Mouse (Mus musculus): ENCODE results near the gene Sumf1. TPM values are rescaled to one million over a fixed set of nuclear protein-coding genes. Genes with fewer than 3 reads are reported as not detected.

Gene Sumf1
- total and polyA plus RNA-seq, 3 experiments = 11.0 to 23.1 (median 14.9) TPM

DNA sequence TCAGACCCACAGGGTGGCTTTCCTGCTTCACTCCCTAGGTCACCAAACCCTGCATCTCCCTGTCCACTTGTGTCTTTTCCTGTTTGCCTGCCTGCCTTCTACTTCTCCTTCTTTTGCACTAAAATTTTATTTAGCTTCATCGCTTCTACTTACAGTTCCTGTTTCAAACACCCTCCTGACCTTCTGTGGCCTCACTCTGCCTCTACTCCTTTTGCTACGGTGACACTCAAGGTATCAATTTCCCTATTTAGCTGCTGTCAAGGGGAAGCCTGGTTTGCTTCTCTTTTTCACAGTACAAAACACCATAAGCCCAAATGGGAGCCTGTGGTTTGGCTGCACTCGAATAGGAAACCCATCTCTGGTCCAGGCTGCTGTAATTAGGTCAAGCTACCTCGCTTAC lies 11.7 kb upstream of the Sumf1 start:
- in situ Hi-C loops (cut with MboI; ENCODE audit: low pct_ligation_motif_present, low pct_unique_long_range_greater_than_20kb, low sequenced_read_pairs) (no loop called here), dilution Hi-C loops (cut with MboI; ENCODE audit: extremely low pct_ligation_motif_present, extremely low pct_unique_long_range_greater_than_20kb, low sequenced_read_pairs) (no loop called here)
- H3K27me3 ChIP-seq (replicated peaks) = no peaks in the 10 kb centered on the region

DNA sequence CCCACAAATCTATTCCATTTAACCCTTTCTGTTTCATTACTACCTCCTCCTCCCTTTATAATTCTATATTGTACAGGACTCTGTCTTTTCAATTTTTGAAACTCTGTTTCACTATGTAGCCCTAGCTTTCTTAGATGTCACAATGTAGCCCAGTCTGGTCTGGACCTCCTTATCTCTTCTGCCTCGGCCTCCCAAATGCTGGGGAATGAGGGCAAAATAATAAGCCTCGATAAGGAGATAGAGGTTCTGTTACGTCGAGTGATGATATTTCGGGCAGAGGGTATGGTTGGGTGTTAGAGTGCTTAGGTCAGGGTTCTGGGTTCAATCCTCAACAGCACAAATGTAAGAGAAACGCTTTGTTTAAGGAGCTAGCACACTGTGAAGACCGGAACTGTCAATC lies 11.3 kb upstream of the Sumf1 start:
- H3K4me2 ChIP-seq (ENCODE audit: insufficient read depth, low read depth, poor library complexity, severe bottlenecking) = peak overlapping the region; percentile 96
- peak overlapping the region; percentile 77; the same call in 1 of the 2 replicates for H3K27ac ChIP-seq (ENCODE audit: insufficient read depth, low read depth)
- H3K9me3 ChIP-seq (replicated peaks; ENCODE audit: low read length) = peaks cover 2% of the 10 kb centered on the region
- H3K4me3 ChIP-seq (replicated peaks in 1 of 3; ENCODE audit: low read depth in 2 of 3, low read length in 2 of 3, poor library complexity in 1 of 3) = peak overlapping the region in 2 of 3 experiments; percentile 39 to 41
- in situ Hi-C loops (cut with MboI; ENCODE audit: low pct_ligation_motif_present, low pct_unique_long_range_greater_than_20kb, low sequenced_read_pairs) = no loop called here
- no peaks in the 10 kb centered on the region for H3K27me3 ChIP-seq (replicated peaks)
- no peaks in the 10 kb centered on the region for H3K36me3 ChIP-seq (replicated peaks in 1 of 2; ENCODE audit: control insufficient read depth in 1 of 2, insufficient read depth in 1 of 2, low read length in 1 of 2)
- dilution Hi-C loops (cut with MboI; ENCODE audit: extremely low pct_ligation_motif_present, extremely low pct_unique_long_range_greater_than_20kb, low sequenced_read_pairs) = no loop called here
- DNase-seq (ENCODE audit: extremely low read depth) = no peak
- H3K9ac ChIP-seq (ENCODE audit: insufficient read depth, low read depth) = peak overlapping the region; percentile 23; the same call in 1 of the 2 replicates
- peaks cover 15 to 38% of the 10 kb centered on the region in 2 experiments for H3K4me1 ChIP-seq (ENCODE audit: control insufficient read depth in 1 of 2, insufficient read depth in 2 of 2)
- TF ChIP-seq NRF1 (IDR thresholded peaks at IDR 0.05; ENCODE audit: low read depth, low read length) (no peak), TBP (conservative IDR thresholded peaks at IDR 0.05; ENCODE audit: low read depth, low read length) (no peak), JUN (IDR thresholded peaks at IDR 0.05; ENCODE audit: insufficient read depth, low read depth, low read length) (no peak), MAX (IDR thresholded peaks at IDR 0.05; ENCODE audit: low read length) (no peak), UBTF (IDR thresholded peaks at IDR 0.05; ENCODE audit: low read depth, low read length) (no peak), E2F4 (IDR thresholded peaks at IDR 0.05; ENCODE audit: insufficient replicate concordance, low read depth, low read length) (no peak), PAX5 (IDR thresholded peaks at IDR 0.05; ENCODE audit: low read length) (no peak), CTCF (conservative IDR thresholded peaks at IDR 0.05 in 1 of 2, IDR thresholded peaks at IDR 0.05 in 1 of 2; ENCODE audit: low read depth in 2 of 2, low read length in 2 of 2) (no peak), POLR2AphosphoS2 (IDR thresholded peaks at IDR 0.05; ENCODE audit: low read depth, low read length) (no peak), NELFE (IDR thresholded peaks at IDR 0.05; ENCODE audit: low read depth, low read length) (no peak), ZNF384 (IDR thresholded peaks at IDR 0.05; ENCODE audit: low read depth, low read length) (no peak), KAT2A (IDR thresholded peaks at IDR 0.05; ENCODE audit: insufficient replicate concordance, low read length) (no peak), EP300 (IDR thresholded peaks at IDR 0.05; ENCODE audit: low read length) (no peak), SIN3A (IDR thresholded peaks at IDR 0.05; ENCODE audit: low read length) (no peak), BHLHE40 (IDR thresholded peaks at IDR 0.05; ENCODE audit: low read depth, low read length) (no peak)
- H3K79me2 ChIP-seq (replicated peaks; ENCODE audit: control insufficient read depth, extremely low read depth, insufficient read depth, poor library complexity, severe bottlenecking) = no peaks in the 10 kb centered on the region

More for the DNA sequence above, 11.7 kb upstream of the Sumf1 start:
- TF ChIP-seq ETS1 (conservative IDR thresholded peaks at IDR 0.05; ENCODE audit: low read depth, low read length) (0 out of 2 replicates have a peak, but pooled peaks have one; percentile 23), JUND (conservative IDR thresholded peaks at IDR 0.05; ENCODE audit: low read depth, low read length) (no peak), MEF2A (IDR thresholded peaks at IDR 0.05; ENCODE audit: borderline replicate concordance, low read depth, low read length) (peak; percentile 81; the same call in 1 of the 2 replicates), ELF1 (IDR thresholded peaks at IDR 0.05; ENCODE audit: low read depth, low read length) (peak; percentile 52; the same call in 1 of the 2 replicates), RAD21 (IDR thresholded peaks at IDR 0.05; ENCODE audit: low read depth, low read length) (no peak), MAZ (IDR thresholded peaks at IDR 0.05; ENCODE audit: low read depth, low read length) (no peak), EP300 (IDR thresholded peaks at IDR 0.05; ENCODE audit: low read length) (peak; percentile 69; the same call in 1 of the 2 replicates), RCOR1 (conservative IDR thresholded peaks at IDR 0.05; ENCODE audit: low read depth, low read length) (no peak), IRF4 (IDR thresholded peaks at IDR 0.05; ENCODE audit: low read depth, low read length) (peak; percentile 39; the same call in 1 of the 2 replicates), KAT2A (IDR thresholded peaks at IDR 0.05; ENCODE audit: insufficient replicate concordance, low read length) (no peak)
- Histone ChIP-seq H3K4me2 (ENCODE audit: insufficient read depth, low read depth, poor library complexity, severe bottlenecking) (peak overlapping the region; percentile 96), H3K79me2 (replicated peaks; ENCODE audit: control insufficient read depth, extremely low read depth, insufficient read depth, poor library complexity, severe bottlenecking) (no peaks in the 10 kb centered on the region), H3K4me3 (replicated peaks in 1 of 3; ENCODE audit: low read depth in 2 of 3, low read length in 2 of 3, poor library complexity in 1 of 3) (peak overlapping the region in 2 of 3 experiments; percentile 39 to 41), H3K27ac (ENCODE audit: insufficient read depth, low read depth) (peak overlapping the region; percentile 77; the same call in 1 of the 2 replicates), H3K4me1 (ENCODE audit: control insufficient read depth in 1 of 2, insufficient read depth in 2 of 2) (peaks cover 13 to 36% of the 10 kb centered on the region in 2 experiments), H3K9ac (ENCODE audit: insufficient read depth, low read depth) (peak overlapping the region; percentile 23), H3K36me3 (replicated peaks in 1 of 2; ENCODE audit: control insufficient read depth in 1 of 2, insufficient read depth in 1 of 2, low read length in 1 of 2) (no peaks in the 10 kb centered on the region), H3K9me3 (replicated peaks; ENCODE audit: low read length) (peaks cover 2% of the 10 kb centered on the region)
- DNase-seq (ENCODE audit: extremely low read depth) = peak; percentile 68

Data from CH12.LX (cell line).